Mouse (Mus musculus): ENCODE data around the gene Zfp324. TPM values are rescaled to one million over a fixed set of nuclear protein-coding genes. Genes with fewer than 3 reads are reported as not detected.

Zfp324 gene
- polyA plus RNA-seq, 2 experiments: 9.5 to 9.8 TPM

- ATAC-seq (ENCODE audit: low FRiP score, low read depth) (no peak), DNase-seq (ENCODE audit: low spot score) (no peak)
- Histone ChIP-seq H3K9ac (ENCODE audit: low read depth, low read length, severe bottlenecking) (peak within 1 kb of the TSS; percentile 72), H3K27me3 (ENCODE audit: control insufficient read depth, insufficient read depth, low read length) (0 out of 2 replicates have a peak, but pooled peaks cover 4% of the 10 kb centered on the region), H3K4me1 (ENCODE audit: control insufficient read depth, insufficient read depth, low read length) (peaks cover 16% of the 10 kb centered on the region), H3K9me3 (ENCODE audit: control insufficient read depth, low read length) (no peaks in the 10 kb centered on the region), H3K4me2 (replicated peaks; ENCODE audit: low read depth, low read length, severe bottlenecking) (peak within 1 kb of the TSS; percentile 85), H3K36me3 (ENCODE audit: control insufficient read depth, insufficient read depth, low read length) (peaks cover 20% of the 10 kb centered on the region), H3K27ac (replicated peaks; ENCODE audit: low read depth, low read length) (peak within 1 kb of the TSS; percentile 91), H3K4me3 (replicated peaks; ENCODE audit: low read length) (peak within 1 kb of the TSS; percentile 48)
- no peak for TF ChIP-seq POLR2A (IDR thresholded peaks at IDR 0.05; ENCODE audit: borderline replicate concordance, extremely low read depth, insufficient read depth, insufficient read length)
- WGBS: 20% methylated on average over 26 of the region's 26 CpGs
These were observed 44.6 kb downstream of the Zfp324 start, which contains the start of gene Zbtb45 for GRCm38 (mm10) chr7:13010005-13010908. TSS of gene Zbtb45 (minus strand) at chr7:13010034.

- no peak for TF ChIP-seq POLR2A (IDR thresholded peaks at IDR 0.05; ENCODE audit: borderline replicate concordance, extremely low read depth, insufficient read depth, insufficient read length)
- Histone ChIP-seq H3K36me3 (ENCODE audit: control insufficient read depth, insufficient read depth, low read length) (no peaks in the 10 kb centered on the region), H3K4me1 (ENCODE audit: control insufficient read depth, insufficient read depth, low read length) (peaks cover 8% of the 10 kb centered on the region), H3K9me3 (ENCODE audit: control insufficient read depth, low read length) (no peaks in the 10 kb centered on the region), H3K4me2 (replicated peaks; ENCODE audit: low read depth, low read length, severe bottlenecking) (no peak overlapping the region), H3K9ac (ENCODE audit: low read depth, low read length, severe bottlenecking) (no peak overlapping the region), H3K27me3 (ENCODE audit: control insufficient read depth, insufficient read depth, low read length) (no peaks in the 10 kb centered on the region), H3K4me3 (replicated peaks; ENCODE audit: low read length) (no peak overlapping the region), H3K27ac (replicated peaks; ENCODE audit: low read depth, low read length) (no peak overlapping the region)
- ATAC-seq (ENCODE audit: low FRiP score, low read depth) (no peak), DNase-seq (ENCODE audit: low spot score) (no peak)
- WGBS: 61% methylated on average over 4 of the region's 4 CpGs
These were observed 48.0 kb downstream of the Zfp324 start for GRCm38 (mm10) chr7:13013671-13014070.

GRCm38 (mm10) chr7:13014275-13014839 lies 48.7 kb downstream of the Zfp324 start:
- ATAC-seq (ENCODE audit: low FRiP score, low read depth) (no peak), DNase-seq (ENCODE audit: low spot score) (no peak)
- Histone ChIP-seq H3K27ac (replicated peaks; ENCODE audit: low read depth, low read length) (no peak overlapping the region), H3K4me2 (replicated peaks; ENCODE audit: low read depth, low read length, severe bottlenecking) (no peak overlapping the region), H3K4me1 (ENCODE audit: control insufficient read depth, insufficient read depth, low read length) (peaks cover 5% of the 10 kb centered on the region), H3K27me3 (ENCODE audit: control insufficient read depth, insufficient read depth, low read length) (no peaks in the 10 kb centered on the region), H3K36me3 (ENCODE audit: control insufficient read depth, insufficient read depth, low read length) (no peaks in the 10 kb centered on the region), H3K9ac (ENCODE audit: low read depth, low read length, severe bottlenecking) (no peak overlapping the region), H3K4me3 (replicated peaks; ENCODE audit: low read length) (no peak overlapping the region), H3K9me3 (ENCODE audit: control insufficient read depth, low read length) (no peaks in the 10 kb centered on the region)
- 35% methylated on average over 6 of the region's 6 CpGs for WGBS
- no peak for TF ChIP-seq POLR2A (IDR thresholded peaks at IDR 0.05; ENCODE audit: borderline replicate concordance, extremely low read depth, insufficient read depth, insufficient read length)

- DNase-seq (ENCODE audit: low spot score) (no peak), ATAC-seq (ENCODE audit: low FRiP score, low read depth) (no peak)
- H3K4me1 ChIP-seq (ENCODE audit: control insufficient read depth, insufficient read depth, low read length): peaks cover 4% of the 10 kb centered on the region
- TF ChIP-seq POLR2A (IDR thresholded peaks at IDR 0.05; ENCODE audit: borderline replicate concordance, extremely low read depth, insufficient read depth, insufficient read length): no peak
- no peaks in the 10 kb centered on the region for H3K27me3 ChIP-seq (ENCODE audit: control insufficient read depth, insufficient read depth, low read length)
- no peak overlapping the region for H3K9ac ChIP-seq (ENCODE audit: low read depth, low read length, severe bottlenecking)
- no peak overlapping the region for H3K4me3 ChIP-seq (replicated peaks; ENCODE audit: low read length)
- no peaks in the 10 kb centered on the region for H3K9me3 ChIP-seq (ENCODE audit: control insufficient read depth, low read length)
- H3K27ac ChIP-seq (replicated peaks; ENCODE audit: low read depth, low read length): no peak overlapping the region
- H3K4me2 ChIP-seq (replicated peaks; ENCODE audit: low read depth, low read length, severe bottlenecking): no peak overlapping the region
- H3K36me3 ChIP-seq (ENCODE audit: control insufficient read depth, insufficient read depth, low read length): no peaks in the 10 kb centered on the region
- 77% methylated on average over 1 of the region's 1 CpGs for WGBS
These were observed 49.6 kb downstream of the Zfp324 start for GRCm38 (mm10) chr7:13015217-13015616.

- Histone ChIP-seq H3K4me1 (ENCODE audit: control insufficient read depth, insufficient read depth, low read length) (peaks cover 14% of the 10 kb centered on the region), H3K36me3 (ENCODE audit: control insufficient read depth, insufficient read depth, low read length) (peaks cover 25% of the 10 kb centered on the region), H3K27me3 (ENCODE audit: control insufficient read depth, insufficient read depth, low read length) (no peaks in the 10 kb centered on the region), H3K4me2 (replicated peaks; ENCODE audit: low read depth, low read length, severe bottlenecking) (peak overlapping the region; percentile 98), H3K9me3 (ENCODE audit: control insufficient read depth, low read length) (no peaks in the 10 kb centered on the region), H3K4me3 (replicated peaks; ENCODE audit: low read length) (peak overlapping the region; percentile 99), H3K9ac (ENCODE audit: low read depth, low read length, severe bottlenecking) (peak overlapping the region; percentile 98), H3K27ac (replicated peaks; ENCODE audit: low read depth, low read length) (peak overlapping the region; percentile 99)
- DNase-seq (ENCODE audit: low spot score): peak; percentile 88
- no peak for TF ChIP-seq POLR2A (IDR thresholded peaks at IDR 0.05; ENCODE audit: borderline replicate concordance, extremely low read depth, insufficient read depth, insufficient read length)
- ATAC-seq (ENCODE audit: low FRiP score, low read depth): peak; percentile 69
- WGBS: 2% methylated on average over 31 of the region's 31 CpGs
These were observed 57.3 kb downstream of the Zfp324 start for GRCm38 (mm10) chr7:13022773-13023535.

Other genes with a start within 250 kb of the Zfp324 start
- gene Vmn2r56, start 230.8 kb upstream of the Zfp324 start, polyA plus RNA-seq (2012; rRNA removed): not detected in 2 replicates
- not detected in 2 replicates for gene Vmn2r56, start 230.8 kb upstream of the Zfp324 start, polyA plus RNA-seq (2014; fragmentation: Nextera tagmentation; extraction: Ambion mirVana)
- 11.9 and 12.1 TPM in 2 replicates for gene Zscan18, start 162.2 kb upstream of the Zfp324 start, polyA plus RNA-seq (2012; rRNA removed)
- gene Zscan18, start 162.2 kb upstream of the Zfp324 start, polyA plus RNA-seq (2014; fragmentation: Nextera tagmentation; extraction: Ambion mirVana): 11.0 and 13.0 TPM in 2 replicates
- gene Zfp329, start 147.0 kb upstream of the Zfp324 start, polyA plus RNA-seq (2012; rRNA removed): 11.1 and 13.6 TPM in 2 replicates
- gene Zfp329, start 147.0 kb upstream of the Zfp324 start, polyA plus RNA-seq (2014; fragmentation: Nextera tagmentation; extraction: Ambion mirVana): 12.1 and 16.1 TPM in 2 replicates
- 13.6 and 14.4 TPM in 2 replicates for gene Zfp110, start 131.1 kb upstream of the Zfp324 start, polyA plus RNA-seq (2012; rRNA removed)
- 32.5 and 36.0 TPM in 2 replicates for gene Zfp110, start 131.1 kb upstream of the Zfp324 start, polyA plus RNA-seq (2014; fragmentation: Nextera tagmentation; extraction: Ambion mirVana)
- gene Zfp128, start 84.7 kb upstream of the Zfp324 start, polyA plus RNA-seq (2012; rRNA removed): 4.4 and 4.8 TPM in 2 replicates
- 4.8 and 5.8 TPM in 2 replicates for gene Zfp128, start 84.7 kb upstream of the Zfp324 start, polyA plus RNA-seq (2014; fragmentation: Nextera tagmentation; extraction: Ambion mirVana)
- gene Zscan22, start 68.0 kb upstream of the Zfp324 start, polyA plus RNA-seq (2012; rRNA removed): 20.1 and 23.8 TPM in 2 replicates
- 15.6 and 21.5 TPM in 2 replicates for gene Zscan22, start 68.0 kb upstream of the Zfp324 start, polyA plus RNA-seq (2014; fragmentation: Nextera tagmentation; extraction: Ambion mirVana)
- gene Rps5, start 43.5 kb upstream of the Zfp324 start, polyA plus RNA-seq (2012; rRNA removed): 3,045 and 3,888 TPM in 2 replicates
- gene Rps5, start 43.5 kb upstream of the Zfp324 start, polyA plus RNA-seq (2014; fragmentation: Nextera tagmentation; extraction: Ambion mirVana): 1,462 and 1,509 TPM in 2 replicates
- gene Rnf225, start 38.4 kb upstream of the Zfp324 start, polyA plus RNA-seq (2012; rRNA removed): 1.8 and 2.3 TPM in 2 replicates
- gene Rnf225, start 38.4 kb upstream of the Zfp324 start, polyA plus RNA-seq (2014; fragmentation: Nextera tagmentation; extraction: Ambion mirVana): 0.83 and 0.86 TPM in 2 replicates
- 10.1 and 12.5 TPM in 2 replicates for gene Zfp446, start 12.0 kb downstream of the Zfp324 start, polyA plus RNA-seq (2012; rRNA removed)
- gene Zfp446, start 12.0 kb downstream of the Zfp324 start, polyA plus RNA-seq (2014; fragmentation: Nextera tagmentation; extraction: Ambion mirVana): 3.5 and 5.4 TPM in 2 replicates
- gene Slc27a5, start 32.4 kb downstream of the Zfp324 start, polyA plus RNA-seq (2012; rRNA removed): 0.23 and 0.26 TPM in 2 replicates
- not detected in 2 replicates for gene Slc27a5, start 32.4 kb downstream of the Zfp324 start, polyA plus RNA-seq (2014; fragmentation: Nextera tagmentation; extraction: Ambion mirVana)
- gene Trim28, start 33.3 kb downstream of the Zfp324 start, polyA plus RNA-seq (2012; rRNA removed): 610 and 816 TPM in 2 replicates
- 408 and 456 TPM in 2 replicates for gene Trim28, start 33.3 kb downstream of the Zfp324 start, polyA plus RNA-seq (2014; fragmentation: Nextera tagmentation; extraction: Ambion mirVana)
- gene Zbtb45, start 44.2 kb downstream of the Zfp324 start, polyA plus RNA-seq (2012; rRNA removed): 29.3 and 46.7 TPM in 2 replicates
- 25.5 and 25.8 TPM in 2 replicates for gene Zbtb45, start 44.2 kb downstream of the Zfp324 start, polyA plus RNA-seq (2014; fragmentation: Nextera tagmentation; extraction: Ambion mirVana)
- gene Chmp2a, start 69.0 kb downstream of the Zfp324 start, polyA plus RNA-seq (2012; rRNA removed): 97.3 and 151 TPM in 2 replicates
- 164 TPM in 2 replicates for gene Chmp2a, start 69.0 kb downstream of the Zfp324 start, polyA plus RNA-seq (2014; fragmentation: Nextera tagmentation; extraction: Ambion mirVana)
- 294 and 308 TPM in 2 replicates for gene Ube2m, start 72.4 kb downstream of the Zfp324 start, polyA plus RNA-seq (2012; rRNA removed)
- gene Ube2m, start 72.4 kb downstream of the Zfp324 start, polyA plus RNA-seq (2014; fragmentation: Nextera tagmentation; extraction: Ambion mirVana): 159 and 165 TPM in 2 replicates
- gene Mzf1, start 88.9 kb downstream of the Zfp324 start, polyA plus RNA-seq (2012; rRNA removed): 5.3 and 7.1 TPM in 2 replicates
- gene Mzf1, start 88.9 kb downstream of the Zfp324 start, polyA plus RNA-seq (2014; fragmentation: Nextera tagmentation; extraction: Ambion mirVana): 1.9 and 2.5 TPM in 2 replicates
- 0.01 TPM in 1 of 2 replicates, not detected in the other for gene Vmn1r85, start 129.3 kb downstream of the Zfp324 start, polyA plus RNA-seq (2012; rRNA removed)
- not detected in 2 replicates for gene Vmn1r85, start 129.3 kb downstream of the Zfp324 start, polyA plus RNA-seq (2014; fragmentation: Nextera tagmentation; extraction: Ambion mirVana)
- gene Vmn1r86, start 154.1 kb downstream of the Zfp324 start, polyA plus RNA-seq (2012; rRNA removed): not detected in 2 replicates
- not detected in 2 replicates for gene Vmn1r86, start 154.1 kb downstream of the Zfp324 start, polyA plus RNA-seq (2014; fragmentation: Nextera tagmentation; extraction: Ambion mirVana)
- gene Vmn1r87, start 174.3 kb downstream of the Zfp324 start, polyA plus RNA-seq (2012; rRNA removed): not detected in 2 replicates
- not detected in 2 replicates for gene Vmn1r87, start 174.3 kb downstream of the Zfp324 start, polyA plus RNA-seq (2014; fragmentation: Nextera tagmentation; extraction: Ambion mirVana)
- gene Vmn1r88, start 193.7 kb downstream of the Zfp324 start, polyA plus RNA-seq (2012; rRNA removed): 0.01 TPM in 1 of 2 replicates, not detected in the other
- not detected in 2 replicates for gene Vmn1r88, start 193.7 kb downstream of the Zfp324 start, polyA plus RNA-seq (2014; fragmentation: Nextera tagmentation; extraction: Ambion mirVana)
- not detected in 2 replicates for gene Vmn1r89, start 247.2 kb downstream of the Zfp324 start, polyA plus RNA-seq (2012; rRNA removed)
- gene Vmn1r89, start 247.2 kb downstream of the Zfp324 start, polyA plus RNA-seq (2014; fragmentation: Nextera tagmentation; extraction: Ambion mirVana): not detected in 2 replicates

All from limb, embryonic 14.5 days (tissue).